Mouse (Mus musculus): Measurements from ENCODE around the gene Phb. TPM values are rescaled to one million over a fixed set of nuclear protein-coding genes. Genes with fewer than 3 reads are reported as not detected.

Gene Phb
- 7.1 and 19.2 TPM in 2 replicates for total RNA-seq (2023)

DNA sequence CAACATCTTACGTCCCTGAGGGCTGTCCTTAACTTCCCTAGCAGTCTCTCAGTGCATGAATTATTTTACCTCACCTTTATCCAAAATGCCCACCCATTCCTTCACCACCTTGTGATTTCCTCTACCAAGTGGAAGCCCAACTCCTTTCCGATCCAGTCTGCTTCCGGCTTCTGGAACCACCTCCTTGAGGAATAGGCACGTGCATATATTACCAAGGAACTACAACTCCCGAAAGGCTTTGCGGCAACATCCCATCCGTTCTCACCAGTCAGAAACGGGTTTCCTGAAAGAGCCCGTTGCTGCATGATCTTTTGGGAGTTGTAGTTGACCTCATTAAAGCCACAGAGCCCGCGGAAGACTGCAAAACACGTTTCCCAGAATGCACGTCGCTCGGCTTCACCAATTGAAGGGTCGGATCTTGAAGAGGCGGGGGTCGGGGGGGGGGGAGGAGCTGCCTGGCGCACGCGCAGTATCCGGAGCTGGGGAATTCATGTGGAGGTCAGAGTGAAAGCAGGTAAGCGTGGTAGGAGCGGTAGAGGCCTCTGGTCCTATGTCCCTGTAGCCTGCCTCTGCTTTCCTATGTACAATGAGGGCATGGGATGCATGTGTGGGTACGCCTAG, at the start of gene Phb:
Gene Phb, plus strand, starts transcription at position 429 of the 621 bp plus-strand sequence.

DNA sequence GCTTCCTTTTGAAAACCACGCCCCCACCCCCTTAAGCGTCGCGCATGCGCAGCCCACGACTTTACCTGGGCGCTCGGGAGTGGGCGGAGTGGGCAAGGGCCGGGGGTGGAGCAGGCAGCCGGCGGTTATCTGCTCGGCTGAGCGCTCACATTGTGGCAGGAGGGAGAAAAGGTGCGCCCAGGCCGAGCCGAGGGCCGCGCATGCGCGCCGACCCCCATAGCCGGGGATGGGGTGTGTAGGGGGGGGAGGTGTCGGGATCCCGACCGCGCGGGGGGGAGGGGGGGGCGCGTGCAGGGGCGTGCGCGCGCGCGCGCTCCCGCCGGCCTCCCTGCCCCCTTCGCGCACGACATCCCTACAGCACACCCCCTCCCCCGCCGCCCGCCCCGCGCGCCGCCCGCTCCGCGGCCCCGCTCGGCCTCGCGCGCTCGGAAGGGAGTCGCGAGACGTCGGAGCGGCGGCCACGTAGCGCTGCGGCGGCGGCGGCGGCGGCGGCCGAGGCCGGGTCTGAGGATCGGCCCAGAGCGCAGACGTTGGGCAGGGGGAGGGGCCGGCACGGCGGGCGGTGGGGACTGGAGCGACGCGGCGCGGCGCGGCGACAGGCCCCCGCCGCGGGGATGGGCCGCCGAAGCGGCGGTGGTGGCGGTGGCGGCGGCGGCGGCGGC, 45.9 kb downstream of the Phb start, which contains the start of gene Zfp652:
Gene Zfp652, plus strand, starts transcription at position 111 of the 662 bp plus-strand sequence.

DNA sequence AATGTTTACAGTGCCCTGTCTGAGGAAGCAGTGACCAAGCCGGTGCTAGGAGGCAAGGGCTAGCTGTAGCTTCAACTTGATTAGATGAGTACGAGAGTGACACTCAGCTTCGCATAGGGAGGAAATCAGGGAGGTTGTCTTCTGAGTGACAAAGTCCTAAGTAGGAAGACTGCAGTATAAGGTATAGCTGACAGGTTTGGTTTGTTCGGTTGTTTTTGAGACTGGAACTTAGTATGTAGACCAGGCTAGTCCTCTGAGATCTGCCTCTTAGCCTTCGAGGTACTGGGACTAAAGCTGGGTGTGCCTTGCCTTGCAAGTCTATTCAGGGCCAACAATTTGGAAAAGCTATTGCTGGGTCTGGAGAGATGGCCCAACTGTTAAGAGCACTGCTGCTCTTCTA, 56.5 kb downstream of the Phb start, which contains the start of gene B130006D01Rik:
Gene B130006D01Rik, plus strand, starts transcription at position 301 of the 400 bp plus-strand sequence.

Other genes starting within 250 kb of the Phb start
- not detected in 2 replicates for gene Nxph3, start 152.4 kb upstream of the Phb start, total RNA-seq (2023)
- gene Ngfr, start 79.2 kb upstream of the Phb start, total RNA-seq (2023): 0.11 and 0.22 TPM in 2 replicates
- 59.2 and 69.1 TPM in 2 replicates for gene Zfp652, start 45.7 kb downstream of the Phb start, total RNA-seq (2023)
- gene B130006D01Rik, start 56.6 kb downstream of the Phb start, total RNA-seq (2023): 1.8 and 3.9 TPM in 2 replicates
- gene Phospho1, start 157.5 kb downstream of the Phb start, total RNA-seq (2023): 200 and 210 TPM in 2 replicates
- 16.3 and 25.1 TPM in 2 replicates for gene Gngt2, start 170.3 kb downstream of the Phb start, total RNA-seq (2023)
- 6.3 and 12.1 TPM in 2 replicates for gene Abi3, start 175.5 kb downstream of the Phb start, total RNA-seq (2023)
- not detected in 2 replicates for gene B4galnt2, start 247.9 kb downstream of the Phb start, total RNA-seq (2023)

All from neutrophil, adult 65 days (primary cell).